Comparison of ENCODE assay signal across 9 mouse cellular contexts in genomic region chr4:155560932-155561331, GRCm38 (mm10). TPM values are rescaled to one million over a fixed set of nuclear protein-coding genes. Genes with fewer than 3 reads are reported as not detected.
A peak's percentile ranks its signal among the peaks of the same experiment; 100 is the strongest.
DNase-seq lines count a peak whose midpoint lies in the region; ATAC-seq and TF ChIP-seq lines count a peak whose summit lies in the region.
"Had no signal": no experiment of that assay in that cellular context is flagged by ENCODE, and none has a peak within 500 bp of the region (broad histone marks: within the 10 kb centered on the region; RNA-seq: fewer than 3 reads in every experiment).

No protein-coding gene starts in this region.

- TF ChIP-seq POLR2A in spleen, adult 2 months (IDR thresholded peaks at IDR 0.05; ENCODE audit: low read depth, low read length): no peak

- no peak for TF ChIP-seq EP300 in stomach, postnatal 0 days (optimal IDR thresholded peaks at IDR 0.05)

- ATAC-seq in forebrain, embryonic 13.5 days: no peak
- no peak for ATAC-seq in forebrain, embryonic 16.5 days
- no peak for ATAC-seq in liver, embryonic 12.5 days
- no peak for ATAC-seq in stomach, postnatal 0 days (ENCODE audit: low FRiP score, low TSS enrichment)
- ATAC-seq in inflammation-experienced regulatory T-cells, adult 6 months: no peak

- no peak overlapping the region for H3K9ac ChIP-seq in forebrain, embryonic 13.5 days
- no peak overlapping the region for H3K9ac ChIP-seq in forebrain, embryonic 16.5 days (replicated peaks; ENCODE audit: low read depth, low read length)
- no peak overlapping the region for H3K9ac ChIP-seq in liver, embryonic 12.5 days
- no peak overlapping the region for H3K9ac ChIP-seq in stomach, postnatal 0 days (ENCODE audit: low read length)

- no peak for DNase-seq in spleen, adult 2 months (ENCODE audit: low read depth in 1 of 2, low spot score in 2 of 2)
- DNase-seq in spleen, postnatal 4 days (ENCODE audit: low spot score in 2 of 2): no peak
- no peak for DNase-seq in stomach, postnatal 0 days (ENCODE audit: low spot score)
- DNase-seq in neural tube, embryonic 10.5 days (ENCODE audit: extremely low spot score, low spot score): no peak
- DNase-seq: right cerebral cortex, adult 18-20 months had no signal

- peaks cover 54% of the 10 kb centered on the region for H3K36me3 ChIP-seq in forebrain, embryonic 13.5 days (ENCODE audit: poor library complexity, severe bottlenecking)
- peaks cover 30% of the 10 kb centered on the region for H3K36me3 ChIP-seq in forebrain, embryonic 16.5 days (ENCODE audit: control insufficient read depth, insufficient read depth)
- peaks cover 10% of the 10 kb centered on the region for H3K36me3 ChIP-seq in spleen, adult 2 months (ENCODE audit: control insufficient read depth, insufficient read depth, low read length)
- H3K36me3 ChIP-seq in liver, embryonic 12.5 days: peaks cover 47% of the 10 kb centered on the region
- H3K36me3 ChIP-seq in stomach, postnatal 0 days (ENCODE audit: control insufficient read depth, insufficient read depth, low read length): peaks cover 17% of the 10 kb centered on the region; the same call in 1 of the 2 replicates

- H3K4me2 ChIP-seq in forebrain, embryonic 13.5 days: no peak overlapping the region
- no peak overlapping the region for H3K4me2 ChIP-seq in forebrain, embryonic 16.5 days (ENCODE audit: low read length)
- no peak overlapping the region for H3K4me2 ChIP-seq in liver, embryonic 12.5 days
- H3K4me2 ChIP-seq in stomach, postnatal 0 days (replicated peaks; ENCODE audit: low read depth): no peak overlapping the region

- no peaks in the 10 kb centered on the region for H3K27me3 ChIP-seq in forebrain, embryonic 13.5 days
- H3K27me3 ChIP-seq in forebrain, embryonic 16.5 days (replicated peaks; ENCODE audit: control insufficient read depth, insufficient read depth, low read length): no peaks in the 10 kb centered on the region
- H3K27me3 ChIP-seq in spleen, adult 2 months (ENCODE audit: control insufficient read depth, insufficient read depth, low read length): no peaks in the 10 kb centered on the region
- no peaks in the 10 kb centered on the region for H3K27me3 ChIP-seq in liver, embryonic 12.5 days (replicated peaks)
- H3K27me3 ChIP-seq in stomach, postnatal 0 days (ENCODE audit: control insufficient read depth, insufficient read depth, low read length): no peaks in the 10 kb centered on the region

- no peak overlapping the region for H3K4me3 ChIP-seq in forebrain, embryonic 13.5 days
- no peak overlapping the region for H3K4me3 ChIP-seq in forebrain, embryonic 16.5 days (replicated peaks; ENCODE audit: low read length)
- no peak overlapping the region for H3K4me3 ChIP-seq in spleen, adult 2 months (ENCODE audit: extremely low read depth, insufficient read depth, insufficient read length)
- no peak overlapping the region for H3K4me3 ChIP-seq in liver, embryonic 12.5 days
- H3K4me3 ChIP-seq in stomach, postnatal 0 days (ENCODE audit: low read depth, low read length): no peak overlapping the region

- 0 out of 2 replicates have a peak overlapping the region, but pooled peaks have one; percentile 11 for H3K27ac ChIP-seq in forebrain, embryonic 13.5 days
- H3K27ac ChIP-seq in forebrain, embryonic 16.5 days (ENCODE audit: low read length): no peak overlapping the region
- H3K27ac ChIP-seq in spleen, adult 2 months (ENCODE audit: insufficient read depth, low read length): peak overlapping the region; percentile 93
- peak overlapping the region; percentile 81; the same call in 1 of the 2 replicates for H3K27ac ChIP-seq in liver, embryonic 12.5 days
- 0 out of 2 replicates have a peak overlapping the region, but pooled peaks have one; percentile 76 for H3K27ac ChIP-seq in stomach, postnatal 0 days (replicated peaks)

- peaks cover 30% of the 10 kb centered on the region for H3K4me1 ChIP-seq in forebrain, embryonic 13.5 days
- peaks cover 22% of the 10 kb centered on the region for H3K4me1 ChIP-seq in forebrain, embryonic 16.5 days (replicated peaks; ENCODE audit: control insufficient read depth, insufficient read depth, low read length)
- peaks cover 31% of the 10 kb centered on the region for H3K4me1 ChIP-seq in spleen, adult 2 months (ENCODE audit: control insufficient read depth, insufficient read depth, insufficient read length)
- peaks cover 67% of the 10 kb centered on the region for H3K4me1 ChIP-seq in liver, embryonic 12.5 days
- H3K4me1 ChIP-seq in stomach, postnatal 0 days (replicated peaks; ENCODE audit: control insufficient read depth, insufficient read depth): peaks cover 16% of the 10 kb centered on the region; the same call in 1 of the 2 replicates

- 61% methylated on average over 2 of the region's 2 CpGs for WGBS in forebrain, embryonic 13.5 days
- WGBS in forebrain, embryonic 16.5 days: 45% methylated on average over 2 of the region's 2 CpGs
- 73% methylated on average over 2 of the region's 2 CpGs for WGBS in spleen, adult 2 months
- WGBS in liver, embryonic 12.5 days (ENCODE audit: insufficient replicate concordance): 70% methylated on average over 2 of the region's 2 CpGs
- WGBS in stomach, postnatal 0 days: 45% methylated on average over 2 of the region's 2 CpGs

- TF ChIP-seq CTCF in spleen, adult 2 months (IDR thresholded peaks at IDR 0.05; ENCODE audit: extremely low read depth, insufficient read depth, insufficient read length, insufficient replicate concordance): no peak
- no peak for TF ChIP-seq CTCF in stomach, postnatal 0 days (IDR thresholded peaks at IDR 0.05; ENCODE audit: low read depth)

- no peaks in the 10 kb centered on the region for H3K9me3 ChIP-seq in forebrain, embryonic 13.5 days (replicated peaks)
- H3K9me3 ChIP-seq in forebrain, embryonic 16.5 days (ENCODE audit: control insufficient read depth, low read length): no peaks in the 10 kb centered on the region
- no peaks in the 10 kb centered on the region for H3K9me3 ChIP-seq in liver, embryonic 12.5 days (replicated peaks)
- no peaks in the 10 kb centered on the region for H3K9me3 ChIP-seq in stomach, postnatal 0 days (ENCODE audit: control insufficient read depth, low read length)

RNA-seq across cellular contexts. Expression of gene Nadk, which starts 1.2 kb away (rescaled TPM):
- polyA plus RNA-seq in forebrain, embryonic 13.5 days (2015; fragmentation: Nextera tagmentation; extraction: Ambion mirVana): 88.7 and 91.9 TPM in 2 replicates
- polyA plus RNA-seq in forebrain, embryonic 16.5 days (2015; fragmentation: Nextera tagmentation; extraction: Ambion mirVana): 113 and 120 TPM in 2 replicates
- polyA plus RNA-seq in spleen, adult 2 months (2012; rRNA removed): 75.3 and 90.7 TPM in 2 replicates
- polyA plus RNA-seq in liver, embryonic 12.5 days (2016; fragmentation: Nextera tagmentation; extraction: Ambion mirVana): 75.9 and 78.0 TPM in 2 replicates
- 75.2 and 78.4 TPM in 2 replicates for polyA plus RNA-seq in stomach, postnatal 0 days (2015; fragmentation: Nextera tagmentation; extraction: Ambion mirVana)
- 10 to 100 TPM; 50.9 to 55.9 (median 53.2) TPM for polyA plus RNA-seq in inflammation-experienced regulatory T-cells, adult 6 months (2017; shearing (Covaris generic))

RNA-seq across cellular contexts. Expression of gene Slc35e2, which starts 40.3 kb away (rescaled TPM):
- 10.6 and 10.7 TPM in 2 replicates for polyA plus RNA-seq in forebrain, embryonic 13.5 days (2015; fragmentation: Nextera tagmentation; extraction: Ambion mirVana)
- 12.0 and 12.9 TPM in 2 replicates for polyA plus RNA-seq in forebrain, embryonic 16.5 days (2015; fragmentation: Nextera tagmentation; extraction: Ambion mirVana)
- 6.2 and 7.1 TPM in 2 replicates for polyA plus RNA-seq in spleen, adult 2 months (2012; rRNA removed)
- 7.1 and 7.3 TPM in 2 replicates for polyA plus RNA-seq in liver, embryonic 12.5 days (2016; fragmentation: Nextera tagmentation; extraction: Ambion mirVana)
- polyA plus RNA-seq in stomach, postnatal 0 days (2015; fragmentation: Nextera tagmentation; extraction: Ambion mirVana): 3.2 and 3.8 TPM in 2 replicates
- polyA plus RNA-seq in inflammation-experienced regulatory T-cells, adult 6 months (2017; shearing (Covaris generic)): 1 to 10 TPM; 7.9 to 9.1 (median 8.5) TPM
